Mouse (Mus musculus) left cerebral cortex, adult 11 months (tissue): ENCODE measurements around the gene Lsm7.
A peak's percentile ranks its signal among the peaks of the same experiment; 100 is the strongest.

ENCODE experiments used
- DNase-seq: peaks from one replicate; pipeline ENCODE4 v3.0.0; 2022; ENCODE audit warnings: low spot score

Lsm7 gene

GRCm38 (mm10) chr10:80813366-80813765, 41.6 kb downstream of the Lsm7 start, which contains the start of gene Jsrp1:
TSS of gene Jsrp1 (minus strand) at chr10:80813498.
- no peak for DNase-seq

GRCm38 (mm10) chr10:80812391-80813041, 42.5 kb downstream of the Lsm7 start:
- DNase-seq = no peak

- DNase-seq = no peak
Measured at GRCm38 (mm10) chr10:80810084-80810483, 44.9 kb downstream of the Lsm7 start.

GRCm38 (mm10) chr10:80808985-80809632, 45.9 kb downstream of the Lsm7 start:
- no peak for DNase-seq

GRCm38 (mm10) chr10:80808099-80808984, 46.7 kb downstream of the Lsm7 start:
- DNase-seq = no peak

GRCm38 (mm10) chr10:80807057-80807627, 47.9 kb downstream of the Lsm7 start:
- DNase-seq = peak; percentile 87

- DNase-seq = no peak
Measured at GRCm38 (mm10) chr10:80806341-80807056, 48.5 kb downstream of the Lsm7 start.

- no peak for DNase-seq
Measured at GRCm38 (mm10) chr10:80805925-80806324, 49.1 kb downstream of the Lsm7 start.

- no peak for DNase-seq
Measured at GRCm38 (mm10) chr10:80805322-80805721, 49.7 kb downstream of the Lsm7 start.

GRCm38 (mm10) chr10:80804916-80805315, 50.1 kb downstream of the Lsm7 start, which contains the start of gene Amh:
TSS of gene Amh (plus strand) at chr10:80805243.
- DNase-seq = no peak

- no peak for DNase-seq
Measured at GRCm38 (mm10) chr10:80804340-80804739, 50.7 kb downstream of the Lsm7 start.

GRCm38 (mm10) chr10:80802996-80803395, 52.0 kb downstream of the Lsm7 start:
- DNase-seq = no peak
